Mouse (Mus musculus): Measurements from ENCODE around the gene Ifna12.
"Not testable (repeated sequence)": the region's sequence is repeated elsewhere in the genome, so short reads cannot be mapped to it uniquely, and the experiment has no call there.

Gene Ifna12

GRCm38 (mm10) chr4:88603276-88603675 is at the start of gene Ifna12:
Gene Ifna12, minus strand, starts transcription at chr4:88603376.
- in situ Hi-C loops (cut with MboI; ENCODE audit: low pct_unique_long_range_greater_than_20kb in 1 of 2, low sequenced_read_pairs in 2 of 2, unreplicated experiment in 1 of 2), result no loop called here

GRCm38 (mm10) chr4:88644359-88644758 is 41.2 kb upstream of the Ifna12 start, which contains the start of gene Ifna13:
Gene Ifna13, minus strand, starts transcription at chr4:88644459.
- in situ Hi-C loops (cut with MboI; ENCODE audit: low pct_unique_long_range_greater_than_20kb in 1 of 2, low sequenced_read_pairs in 2 of 2, unreplicated experiment in 1 of 2), result no loop called here

- in situ Hi-C loops (cut with MboI; ENCODE audit: low pct_unique_long_range_greater_than_20kb in 1 of 2, low sequenced_read_pairs in 2 of 2, unreplicated experiment in 1 of 2), result no loop called here
Observed at GRCm38 (mm10) chr4:88642526-88642925, 39.4 kb upstream of the Ifna12 start.

GRCm38 (mm10) chr4:88641077-88641831 is 38.1 kb upstream of the Ifna12 start:
- in situ Hi-C loops (cut with MboI; ENCODE audit: low pct_unique_long_range_greater_than_20kb in 1 of 2, low sequenced_read_pairs in 2 of 2, unreplicated experiment in 1 of 2), result no loop called here

GRCm38 (mm10) chr4:88640704-88641076 is 37.5 kb upstream of the Ifna12 start:
- in situ Hi-C loops (cut with MboI; ENCODE audit: low pct_unique_long_range_greater_than_20kb in 1 of 2, low sequenced_read_pairs in 2 of 2, unreplicated experiment in 1 of 2), result no loop called here

GRCm38 (mm10) chr4:88634311-88634710 is 31.1 kb upstream of the Ifna12 start, which contains the start of gene C87499:
Gene C87499, minus strand, starts transcription at chr4:88634411.
- in situ Hi-C loops (cut with MboI; ENCODE audit: low pct_unique_long_range_greater_than_20kb in 1 of 2, low sequenced_read_pairs in 2 of 2, unreplicated experiment in 1 of 2), result no loop called here

- in situ Hi-C loops (cut with MboI; ENCODE audit: low pct_unique_long_range_greater_than_20kb in 1 of 2, low sequenced_read_pairs in 2 of 2, unreplicated experiment in 1 of 2), result no loop called here
Observed at GRCm38 (mm10) chr4:88592285-88592684, 10.9 kb downstream of the Ifna12 start, which contains the start of gene Ifna9. Gene Ifna9, minus strand, starts transcription at chr4:88592385.

- in situ Hi-C loops (cut with MboI; ENCODE audit: low pct_unique_long_range_greater_than_20kb in 1 of 2, low sequenced_read_pairs in 2 of 2, unreplicated experiment in 1 of 2), result no loop called here
Observed at GRCm38 (mm10) chr4:88571698-88572097, 31.5 kb downstream of the Ifna12 start, which contains the start of gene Ifna14. Gene Ifna14, minus strand, starts transcription at chr4:88571798.

- in situ Hi-C loops (cut with MboI; ENCODE audit: low pct_unique_long_range_greater_than_20kb in 1 of 2, low sequenced_read_pairs in 2 of 2, unreplicated experiment in 1 of 2), result no loop called here
Observed at GRCm38 (mm10) chr4:88561791-88562190, 41.4 kb downstream of the Ifna12 start.

- in situ Hi-C loops (cut with MboI; ENCODE audit: low pct_unique_long_range_greater_than_20kb in 1 of 2, low sequenced_read_pairs in 2 of 2, unreplicated experiment in 1 of 2), result not testable (repeated sequence)
Observed at GRCm38 (mm10) chr4:88558145-88558544, 45.0 kb downstream of the Ifna12 start, which contains the start of gene Ifna15. Gene Ifna15, minus strand, starts transcription at chr4:88558245.

Measured in mouse embryonic stem cell (cell line).